Mouse (Mus musculus): ENCODE measurements around the gene Alox8. TPM values are rescaled to one million over a fixed set of nuclear protein-coding genes. Genes with fewer than 3 reads are reported as not detected.

Gene Alox8
- polyA plus RNA-seq, 1 experiment from 2014 or later, result 0.24 TPM

DNA sequence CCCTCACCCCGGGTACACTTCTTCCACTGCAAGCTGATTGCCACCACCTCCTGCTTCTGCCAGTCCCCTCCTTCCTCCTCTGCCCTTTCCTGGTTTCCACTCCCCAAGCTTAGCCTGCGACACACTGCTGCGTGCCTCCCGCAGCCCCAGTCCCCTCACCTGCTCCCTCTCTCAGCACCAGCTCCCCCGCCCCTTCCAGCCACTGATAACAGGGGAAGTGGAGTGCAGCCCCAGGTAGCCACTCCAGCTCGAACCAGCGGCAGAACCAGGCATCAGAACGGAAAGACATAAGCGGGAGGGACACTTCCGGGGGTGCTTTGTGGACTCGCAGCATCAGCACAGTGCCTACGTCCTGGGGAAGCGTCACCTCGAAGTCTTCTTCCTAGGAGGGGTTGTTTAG, 449 bp downstream of the Alox8 start:
- ATAC-seq (ENCODE audit: low FRiP score, low TSS enrichment), result no peak; the same call in 1 of the 2 replicates
- H3K9ac ChIP-seq (ENCODE audit: low read depth, low read length), result peak overlapping the region; percentile 23; the same call in 1 of the 2 replicates
- H3K9me3 ChIP-seq (ENCODE audit: control insufficient read depth, low read length), result no peaks in the 10 kb centered on the region
- no peaks in the 10 kb centered on the region for H3K4me1 ChIP-seq (ENCODE audit: control insufficient read depth, insufficient read depth, low read length)
- peak overlapping the region; percentile 24; the same call in 1 of the 2 replicates for H3K4me3 ChIP-seq (ENCODE audit: low read length)
- peaks cover 29% of the 10 kb centered on the region for H3K27me3 ChIP-seq (ENCODE audit: control insufficient read depth, insufficient read depth, low read length)
- 1% methylated on average over 14 of the region's 14 CpGs for WGBS
- no peaks in the 10 kb centered on the region for H3K36me3 ChIP-seq (ENCODE audit: control insufficient read depth, insufficient read depth, low read length)
- peak overlapping the region; percentile 33 for H3K4me2 ChIP-seq (replicated peaks; ENCODE audit: low read depth, low read length)
- no peak overlapping the region for H3K27ac ChIP-seq (ENCODE audit: low read depth, low read length)

DNA sequence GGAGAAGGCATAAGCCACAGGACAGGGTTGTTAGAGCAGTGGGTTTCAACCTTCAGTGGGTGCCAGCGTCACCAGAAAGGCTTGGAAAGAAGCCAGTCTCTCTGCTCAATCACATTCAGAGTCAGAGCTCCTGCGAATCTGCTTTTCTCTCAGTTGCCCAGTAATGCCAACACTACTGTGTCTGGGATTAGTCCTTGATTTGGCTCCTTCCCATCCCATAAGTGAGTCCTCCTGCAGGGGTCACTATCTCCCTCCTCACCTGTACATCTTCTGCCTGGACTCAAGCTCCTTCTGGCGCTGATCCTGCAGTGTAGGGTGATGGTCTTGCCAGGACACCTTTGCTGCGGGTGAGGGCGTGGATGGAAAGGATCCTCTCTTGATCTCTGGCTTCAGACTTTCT, 877 bp downstream of the Alox8 start:
- Histone ChIP-seq H3K4me1 (ENCODE audit: control insufficient read depth, insufficient read depth, low read length) (no peaks in the 10 kb centered on the region), H3K27ac (ENCODE audit: low read depth, low read length) (no peak overlapping the region), H3K27me3 (ENCODE audit: control insufficient read depth, insufficient read depth, low read length) (peaks cover 29% of the 10 kb centered on the region), H3K4me3 (ENCODE audit: low read length) (no peak overlapping the region; the same call in 1 of the 2 replicates), H3K9ac (ENCODE audit: low read depth, low read length) (no peak overlapping the region), H3K9me3 (ENCODE audit: control insufficient read depth, low read length) (no peaks in the 10 kb centered on the region), H3K4me2 (replicated peaks; ENCODE audit: low read depth, low read length) (peak overlapping the region; percentile 33), H3K36me3 (ENCODE audit: control insufficient read depth, insufficient read depth, low read length) (no peaks in the 10 kb centered on the region)
- ATAC-seq (ENCODE audit: low FRiP score, low TSS enrichment), result no peak
- WGBS, result 5% methylated on average over 5 of the region's 5 CpGs

DNA sequence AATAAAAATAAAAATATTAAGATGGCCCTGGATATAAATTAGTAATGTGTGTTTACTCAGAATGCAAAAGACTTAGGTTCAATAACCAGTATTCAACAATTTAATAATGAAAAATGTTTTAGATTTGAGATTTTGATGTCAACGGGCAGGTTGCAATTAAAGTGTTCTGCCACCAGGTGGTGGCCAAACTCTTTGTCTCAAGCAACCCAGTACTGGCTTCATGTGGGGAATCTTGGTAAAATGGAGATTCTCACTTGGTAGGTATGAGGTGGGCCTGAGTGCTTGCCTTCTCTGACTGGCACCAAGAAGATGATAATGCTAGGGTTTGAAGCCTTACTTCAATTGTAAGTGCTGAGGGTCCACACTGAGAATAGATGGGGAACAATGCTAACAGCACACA, 4.8 kb downstream of the Alox8 start:
- Histone ChIP-seq H3K27me3 (ENCODE audit: control insufficient read depth, insufficient read depth, low read length) (peaks cover 24% of the 10 kb centered on the region), H3K36me3 (ENCODE audit: control insufficient read depth, insufficient read depth, low read length) (no peaks in the 10 kb centered on the region), H3K27ac (ENCODE audit: low read depth, low read length) (no peak overlapping the region), H3K4me2 (replicated peaks; ENCODE audit: low read depth, low read length) (no peak overlapping the region), H3K4me1 (ENCODE audit: control insufficient read depth, insufficient read depth, low read length) (no peaks in the 10 kb centered on the region), H3K9ac (ENCODE audit: low read depth, low read length) (no peak overlapping the region), H3K4me3 (ENCODE audit: low read length) (no peak overlapping the region), H3K9me3 (ENCODE audit: control insufficient read depth, low read length) (no peaks in the 10 kb centered on the region)
- WGBS, result 0% methylated on average over 1 of the region's 1 CpGs
- ATAC-seq (ENCODE audit: low FRiP score, low TSS enrichment), result no peak

DNA sequence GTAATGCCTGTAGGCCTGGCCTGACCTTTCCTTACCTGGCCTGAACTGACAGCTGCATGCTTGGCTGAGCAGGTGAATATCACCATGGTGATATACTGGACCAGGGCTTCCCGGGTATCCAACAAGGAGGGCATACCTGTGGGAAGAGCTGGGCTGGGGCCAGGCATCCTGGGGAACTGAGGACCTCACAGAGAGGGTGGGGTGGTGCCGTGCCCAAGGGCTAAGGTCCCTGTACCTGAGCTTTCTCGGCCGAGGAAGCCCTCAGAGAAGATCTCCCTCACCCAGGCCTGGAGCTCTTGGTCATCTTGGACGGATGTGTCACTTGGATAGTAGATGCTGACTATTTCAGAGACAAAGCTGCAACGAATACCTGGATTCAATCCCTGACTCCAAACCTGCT, 11.7 kb downstream of the Alox8 start:
- Histone ChIP-seq H3K4me1 (ENCODE audit: control insufficient read depth, insufficient read depth, low read length) (no peaks in the 10 kb centered on the region), H3K27ac (ENCODE audit: low read depth, low read length) (no peak overlapping the region), H3K9ac (ENCODE audit: low read depth, low read length) (no peak overlapping the region), H3K36me3 (ENCODE audit: control insufficient read depth, insufficient read depth, low read length) (no peaks in the 10 kb centered on the region), H3K4me3 (ENCODE audit: low read length) (no peak overlapping the region), H3K9me3 (ENCODE audit: control insufficient read depth, low read length) (no peaks in the 10 kb centered on the region), H3K27me3 (ENCODE audit: control insufficient read depth, insufficient read depth, low read length) (no peaks in the 10 kb centered on the region), H3K4me2 (replicated peaks; ENCODE audit: low read depth, low read length) (no peak overlapping the region)
- no peak for ATAC-seq (ENCODE audit: low FRiP score, low TSS enrichment)
- 86% methylated on average over 6 of the region's 6 CpGs for WGBS

DNA sequence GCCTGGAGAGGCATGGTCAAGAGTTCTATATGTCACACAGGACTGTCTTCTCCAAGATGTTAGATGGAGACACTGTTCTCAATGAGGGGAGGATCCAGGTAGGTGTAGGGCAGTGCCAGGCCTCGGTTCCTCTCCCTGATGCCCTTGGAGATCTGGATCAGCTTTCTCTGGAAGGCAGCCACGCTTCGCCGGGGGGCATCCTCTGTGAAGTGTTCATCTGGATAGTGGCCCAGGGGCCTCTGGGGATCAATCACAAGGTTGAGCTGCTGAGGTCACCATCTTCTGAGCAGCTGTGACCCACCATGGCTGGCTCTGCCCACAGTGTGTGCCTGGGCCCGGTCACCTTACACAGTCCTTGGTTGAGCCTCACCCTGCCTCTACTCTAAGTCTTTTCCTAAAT, 12.6 kb downstream of the Alox8 start:
- no peaks in the 10 kb centered on the region for H3K9me3 ChIP-seq (ENCODE audit: control insufficient read depth, low read length)
- H3K27ac ChIP-seq (ENCODE audit: low read depth, low read length), result no peak overlapping the region
- no peaks in the 10 kb centered on the region for H3K27me3 ChIP-seq (ENCODE audit: control insufficient read depth, insufficient read depth, low read length)
- no peak overlapping the region for H3K4me2 ChIP-seq (replicated peaks; ENCODE audit: low read depth, low read length)
- no peak overlapping the region for H3K9ac ChIP-seq (ENCODE audit: low read depth, low read length)
- no peaks in the 10 kb centered on the region for H3K36me3 ChIP-seq (ENCODE audit: control insufficient read depth, insufficient read depth, low read length)
- 74% methylated on average over 5 of the region's 5 CpGs for WGBS
- H3K4me3 ChIP-seq (ENCODE audit: low read length), result no peak overlapping the region
- H3K4me1 ChIP-seq (ENCODE audit: control insufficient read depth, insufficient read depth, low read length), result no peaks in the 10 kb centered on the region
- ATAC-seq (ENCODE audit: low FRiP score, low TSS enrichment), result no peak

DNA sequence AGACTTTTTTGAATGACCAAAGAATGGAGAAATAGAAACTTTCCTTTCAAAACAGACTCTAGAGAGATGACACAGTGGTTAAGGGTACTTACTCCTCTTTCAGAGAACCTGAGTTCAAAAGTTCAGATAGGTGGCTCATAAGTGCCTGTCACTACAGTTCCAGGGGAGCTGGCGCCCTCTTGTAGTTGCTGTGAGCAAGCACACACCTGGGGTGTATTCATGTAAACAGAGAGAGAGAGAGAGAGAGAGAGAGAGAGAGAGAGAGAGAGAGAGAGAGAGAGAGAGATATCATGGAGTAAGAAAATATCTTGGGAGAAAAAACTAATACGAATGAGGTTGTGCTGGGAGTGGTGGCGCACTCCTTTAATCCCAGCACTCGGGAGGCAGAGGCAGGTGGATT, 17.5 kb downstream of the Alox8 start:
- Histone ChIP-seq H3K4me3 (ENCODE audit: low read length) (no peak overlapping the region), H3K4me1 (ENCODE audit: control insufficient read depth, insufficient read depth, low read length) (no peaks in the 10 kb centered on the region), H3K36me3 (ENCODE audit: control insufficient read depth, insufficient read depth, low read length) (no peaks in the 10 kb centered on the region), H3K4me2 (replicated peaks; ENCODE audit: low read depth, low read length) (no peak overlapping the region), H3K9me3 (ENCODE audit: control insufficient read depth, low read length) (no peaks in the 10 kb centered on the region), H3K27me3 (ENCODE audit: control insufficient read depth, insufficient read depth, low read length) (no peaks in the 10 kb centered on the region), H3K9ac (ENCODE audit: low read depth, low read length) (no peak overlapping the region), H3K27ac (ENCODE audit: low read depth, low read length) (no peak overlapping the region)
- no peak for ATAC-seq (ENCODE audit: low FRiP score, low TSS enrichment)
- 81% methylated on average over 4 of the region's 4 CpGs for WGBS

DNA sequence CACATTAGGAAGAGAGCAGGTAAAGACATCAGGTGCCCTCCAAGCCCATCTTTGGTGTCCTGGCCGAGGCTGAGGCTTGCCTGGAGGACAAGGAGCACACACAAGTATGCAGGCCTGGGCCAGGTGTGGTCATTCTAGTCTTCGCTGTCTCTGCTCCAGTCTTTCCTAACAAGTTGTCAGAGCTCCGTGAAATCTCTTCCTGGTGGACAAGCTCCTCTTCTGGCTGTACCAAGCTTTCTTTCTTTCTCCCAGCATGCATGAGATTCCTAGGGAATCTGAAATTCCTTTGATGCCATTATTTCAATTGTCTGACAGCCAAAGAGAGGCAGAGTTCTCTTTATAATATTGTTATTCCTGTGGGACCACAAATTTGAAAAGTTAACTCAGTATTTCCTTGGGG, 18.1 kb downstream of the Alox8 start:
- Histone ChIP-seq H3K27me3 (ENCODE audit: control insufficient read depth, insufficient read depth, low read length) (no peaks in the 10 kb centered on the region), H3K9ac (ENCODE audit: low read depth, low read length) (no peak overlapping the region), H3K36me3 (ENCODE audit: control insufficient read depth, insufficient read depth, low read length) (no peaks in the 10 kb centered on the region), H3K4me1 (ENCODE audit: control insufficient read depth, insufficient read depth, low read length) (no peaks in the 10 kb centered on the region), H3K4me3 (ENCODE audit: low read length) (no peak overlapping the region), H3K4me2 (replicated peaks; ENCODE audit: low read depth, low read length) (no peak overlapping the region), H3K27ac (ENCODE audit: low read depth, low read length) (no peak overlapping the region), H3K9me3 (ENCODE audit: control insufficient read depth, low read length) (no peaks in the 10 kb centered on the region)
- ATAC-seq (ENCODE audit: low FRiP score, low TSS enrichment), result no peak
- WGBS, result 79% methylated on average over 3 of the region's 3 CpGs

DNA sequence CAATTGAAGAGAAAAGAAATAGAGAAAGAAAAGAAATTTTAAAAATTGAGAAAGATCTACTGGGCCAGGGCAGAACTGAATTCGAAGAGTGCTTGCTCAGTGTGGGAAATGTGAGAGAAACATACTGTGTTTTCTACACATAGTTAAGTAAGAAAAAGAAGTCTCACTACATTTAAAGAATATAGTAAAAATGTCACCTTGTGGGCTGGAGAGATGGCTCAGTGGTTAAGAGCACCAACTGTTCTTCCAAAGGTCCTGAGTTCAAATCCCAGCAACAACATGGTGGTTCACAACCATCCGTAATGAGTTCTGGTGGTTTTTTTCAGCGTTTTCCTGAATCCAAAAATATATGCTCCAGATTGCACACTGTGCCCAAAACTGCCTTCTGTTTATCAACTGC, 19.1 kb downstream of the Alox8 start:
- Histone ChIP-seq H3K27ac (ENCODE audit: low read depth, low read length) (no peak overlapping the region), H3K4me2 (replicated peaks; ENCODE audit: low read depth, low read length) (no peak overlapping the region), H3K9me3 (ENCODE audit: control insufficient read depth, low read length) (no peaks in the 10 kb centered on the region), H3K4me1 (ENCODE audit: control insufficient read depth, insufficient read depth, low read length) (no peaks in the 10 kb centered on the region), H3K9ac (ENCODE audit: low read depth, low read length) (no peak overlapping the region), H3K27me3 (ENCODE audit: control insufficient read depth, insufficient read depth, low read length) (no peaks in the 10 kb centered on the region), H3K4me3 (ENCODE audit: low read length) (no peak overlapping the region), H3K36me3 (ENCODE audit: control insufficient read depth, insufficient read depth, low read length) (no peaks in the 10 kb centered on the region)
- ATAC-seq (ENCODE audit: low FRiP score, low TSS enrichment), result no peak
- 74% methylated on average over 3 of the region's 3 CpGs for WGBS

DNA sequence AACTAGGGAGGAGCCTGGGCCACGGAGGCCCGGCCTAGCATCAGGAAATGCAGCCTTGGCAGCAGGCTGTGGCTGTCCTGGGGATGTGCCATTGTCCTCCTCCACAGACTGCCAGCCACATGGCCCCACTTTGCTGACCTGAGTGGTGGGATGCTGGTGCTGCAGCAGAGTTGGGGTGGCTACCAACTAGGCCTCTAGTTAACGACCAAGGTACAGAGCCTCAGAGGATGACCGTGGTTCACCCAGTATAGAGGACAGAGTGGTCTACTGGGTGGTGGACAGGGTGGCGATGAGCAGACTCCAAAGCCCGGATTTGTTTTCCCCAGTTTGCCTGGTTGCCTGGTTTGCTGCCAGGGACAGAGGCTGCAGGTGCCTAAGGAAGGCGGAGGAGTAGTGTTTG, 22.9 kb downstream of the Alox8 start:
- Histone ChIP-seq H3K27ac (ENCODE audit: low read depth, low read length) (no peak overlapping the region), H3K27me3 (ENCODE audit: control insufficient read depth, insufficient read depth, low read length) (no peaks in the 10 kb centered on the region), H3K4me1 (ENCODE audit: control insufficient read depth, insufficient read depth, low read length) (0 out of 2 replicates have a peak, but pooled peaks cover 3% of the 10 kb centered on the region), H3K9ac (ENCODE audit: low read depth, low read length) (no peak overlapping the region), H3K9me3 (ENCODE audit: control insufficient read depth, low read length) (no peaks in the 10 kb centered on the region), H3K36me3 (ENCODE audit: control insufficient read depth, insufficient read depth, low read length) (no peaks in the 10 kb centered on the region), H3K4me3 (ENCODE audit: low read length) (no peak overlapping the region), H3K4me2 (replicated peaks; ENCODE audit: low read depth, low read length) (no peak overlapping the region)
- no peak for ATAC-seq (ENCODE audit: low FRiP score, low TSS enrichment)
- 85% methylated on average over 7 of the region's 7 CpGs for WGBS
